Mouse (Mus musculus) midbrain, embryonic 13.5 days (tissue): Measurements from ENCODE around the gene Kcnk2. TPM values are rescaled to one million over a fixed set of nuclear protein-coding genes. Genes with fewer than 3 reads are reported as not detected.
A peak's percentile ranks its signal among the peaks of the same experiment; 100 is the strongest.

Experiments used
- ATAC-seq: fragments of 200-750 bp; cut with Nextera tagmentation; 2 replicates; pipeline ENCODE4 v1.8.0; 2017; ENCODE audit warnings: mild to moderate bottlenecking, moderate TSS enrichment, moderate library complexity
- H3K27ac ChIP-seq: fragments of 300-500 bp; sonication (generic); 2 replicates; pipeline ENCODE4 v1.5.1; 2015; ENCODE audit warnings: inconsistent platforms, mild to moderate bottlenecking, moderate library complexity
- H3K27me3 ChIP-seq: fragments of 300-500 bp; sonication (generic); 2 replicates; pipeline ENCODE4 v1.6.1; 2015; ENCODE audit warnings: mild to moderate bottlenecking, inconsistent platforms
- H3K36me3 ChIP-seq: fragments of 300-500 bp; sonication (generic); 2 replicates; pipeline ENCODE4 v1.6.1; 2015; ENCODE audit warnings: mild to moderate bottlenecking, inconsistent platforms
- H3K4me1 ChIP-seq: fragments of 300-500 bp; sonication (generic); replicated peaks from 2 replicates; pipeline ENCODE4 v1.6.1; 2015; ENCODE audit warnings: inconsistent platforms
- H3K4me2 ChIP-seq: fragments of 300-500 bp; sonication (generic); replicated peaks from 2 replicates; pipeline ENCODE4 v1.6.1; 2015; ENCODE audit warnings: moderate library complexity, mild to moderate bottlenecking, inconsistent platforms
- H3K4me3 ChIP-seq: fragments of 300-500 bp; sonication (generic); replicated peaks from 2 replicates; pipeline ENCODE4 v1.5.1; 2015; ENCODE audit warnings: mild to moderate bottlenecking, inconsistent platforms
- H3K9ac ChIP-seq: fragments of 300-500 bp; sonication (generic); replicated peaks from 2 replicates; pipeline ENCODE4 v1.6.1; 2015; ENCODE audit warnings: mild to moderate bottlenecking, inconsistent platforms
- H3K9me3 ChIP-seq: fragments of 300-500 bp; sonication (generic); 2 replicates; pipeline ENCODE4 v1.6.1; 2016; ENCODE audit warnings: mild to moderate bottlenecking, inconsistent platforms
- WGBS: fragments of 180-500 bp; shearing (Covaris S2); methylation state at CpG from one replicate; pipeline ENCODE4 v1.1.7; 2015; 5-methylcytosine and 5-hydroxymethylcytosine counted together
- polyA plus RNA-seq: library from polyadenylated mRNA; unstranded; fragments of >200 nt; fragmentation: Nextera tagmentation; extraction: Ambion mirVana; gene quantifications from 2 replicates; pipeline ENCODE4 v1.2.1, GENCODE M21; 2015

The Kcnk2 gene
- polyA plus RNA-seq, 1 experiment from 2014 or later, result 16.8 TPM

- WGBS, result 88% methylated on average over 4 of the region's 4 CpGs
- H3K36me3 ChIP-seq, result no peaks in the 10 kb centered on the region
- H3K27me3 ChIP-seq, result no peaks in the 10 kb centered on the region
- peaks cover 9% of the 10 kb centered on the region; the same call in 1 of the 2 replicates for H3K4me1 ChIP-seq
- H3K4me2 ChIP-seq, result no peak overlapping the region
- no peak for ATAC-seq
- no peaks in the 10 kb centered on the region for H3K9me3 ChIP-seq
- no peak overlapping the region for H3K27ac ChIP-seq
- no peak overlapping the region for H3K9ac ChIP-seq
- no peak overlapping the region for H3K4me3 ChIP-seq
Measured at GRCm38 (mm10) chr1:189403139-189403538, 1.1 kb upstream of the Kcnk2 start.

GRCm38 (mm10) chr1:189386848-189387247, 15.2 kb downstream of the Kcnk2 start:
- 91% methylated on average over 10 of the region's 10 CpGs for WGBS
- H3K27ac ChIP-seq, result no peak overlapping the region
- H3K4me1 ChIP-seq, result no peaks in the 10 kb centered on the region
- ATAC-seq, result no peak
- no peaks in the 10 kb centered on the region for H3K27me3 ChIP-seq
- no peak overlapping the region for H3K4me3 ChIP-seq
- no peaks in the 10 kb centered on the region for H3K36me3 ChIP-seq
- H3K9ac ChIP-seq, result no peak overlapping the region
- no peaks in the 10 kb centered on the region for H3K9me3 ChIP-seq
- H3K4me2 ChIP-seq, result no peak overlapping the region

GRCm38 (mm10) chr1:189386141-189386540, 15.9 kb downstream of the Kcnk2 start:
- no peaks in the 10 kb centered on the region for H3K27me3 ChIP-seq
- H3K4me2 ChIP-seq, result no peak overlapping the region
- H3K4me3 ChIP-seq, result no peak overlapping the region
- no peaks in the 10 kb centered on the region for H3K4me1 ChIP-seq
- H3K9ac ChIP-seq, result no peak overlapping the region
- H3K27ac ChIP-seq, result no peak overlapping the region
- 96% methylated on average over 2 of the region's 2 CpGs for WGBS
- no peak for ATAC-seq
- H3K36me3 ChIP-seq, result no peaks in the 10 kb centered on the region
- H3K9me3 ChIP-seq, result no peaks in the 10 kb centered on the region

- 87% methylated on average over 4 of the region's 4 CpGs for WGBS
Measured at GRCm38 (mm10) chr1:189367722-189368121, 34.4 kb downstream of the Kcnk2 start.

GRCm38 (mm10) chr1:189364188-189364587, 37.9 kb downstream of the Kcnk2 start:
- H3K27me3 ChIP-seq, result no peaks in the 10 kb centered on the region
- no peak overlapping the region for H3K9ac ChIP-seq
- H3K9me3 ChIP-seq, result no peaks in the 10 kb centered on the region
- H3K4me1 ChIP-seq, result no peaks in the 10 kb centered on the region
- 72% methylated on average over 5 of the region's 5 CpGs for WGBS
- H3K4me3 ChIP-seq, result no peak overlapping the region
- H3K27ac ChIP-seq, result no peak overlapping the region
- ATAC-seq, result no peak
- no peaks in the 10 kb centered on the region for H3K36me3 ChIP-seq
- no peak overlapping the region for H3K4me2 ChIP-seq

More at GRCm38 (mm10) chr1:189367722-189368121, 34.4 kb downstream of the Kcnk2 start:
- Histone ChIP-seq H3K27ac (no peak overlapping the region), H3K27me3 (no peaks in the 10 kb centered on the region), H3K9ac (no peak overlapping the region), H3K4me3 (no peak overlapping the region), H3K4me1 (no peaks in the 10 kb centered on the region), H3K36me3 (no peaks in the 10 kb centered on the region), H3K9me3 (no peaks in the 10 kb centered on the region), H3K4me2 (no peak overlapping the region)
- no peak for ATAC-seq

- no peaks in the 10 kb centered on the region for H3K4me1 ChIP-seq
- H3K27me3 ChIP-seq, result no peaks in the 10 kb centered on the region
- H3K36me3 ChIP-seq, result no peaks in the 10 kb centered on the region
- no peak for ATAC-seq
- no peak overlapping the region for H3K4me2 ChIP-seq
- WGBS, result 80% methylated on average over 6 of the region's 6 CpGs
- H3K4me3 ChIP-seq, result no peak overlapping the region
- no peaks in the 10 kb centered on the region for H3K9me3 ChIP-seq
- H3K9ac ChIP-seq, result no peak overlapping the region
- no peak overlapping the region for H3K27ac ChIP-seq
Measured at GRCm38 (mm10) chr1:189362579-189362978, 39.5 kb downstream of the Kcnk2 start.

GRCm38 (mm10) chr1:189359699-189360098, 42.4 kb downstream of the Kcnk2 start:
- Histone ChIP-seq H3K9ac (no peak overlapping the region), H3K4me1 (no peaks in the 10 kb centered on the region), H3K27ac (no peak overlapping the region), H3K9me3 (no peaks in the 10 kb centered on the region), H3K4me2 (no peak overlapping the region), H3K4me3 (no peak overlapping the region), H3K27me3 (no peaks in the 10 kb centered on the region), H3K36me3 (no peaks in the 10 kb centered on the region)
- no peak for ATAC-seq
- WGBS, result 86% methylated on average over 4 of the region's 4 CpGs

- ATAC-seq, result no peak
- 88% methylated on average over 1 of the region's 1 CpGs for WGBS
Measured at GRCm38 (mm10) chr1:189353887-189354286, 48.2 kb downstream of the Kcnk2 start.

GRCm38 (mm10) chr1:189351804-189352203, 50.3 kb downstream of the Kcnk2 start:
- 0 out of 2 replicates have a peak, but pooled peaks cover 5% of the 10 kb centered on the region for H3K9me3 ChIP-seq
- H3K9ac ChIP-seq, result no peak overlapping the region
- 96% methylated on average over 6 of the region's 6 CpGs for WGBS
- H3K27me3 ChIP-seq, result no peaks in the 10 kb centered on the region
- H3K4me1 ChIP-seq, result no peaks in the 10 kb centered on the region
- no peak overlapping the region for H3K4me3 ChIP-seq
- ATAC-seq, result no peak
- H3K4me2 ChIP-seq, result no peak overlapping the region
- no peak overlapping the region for H3K27ac ChIP-seq
- no peaks in the 10 kb centered on the region for H3K36me3 ChIP-seq

More at GRCm38 (mm10) chr1:189353887-189354286, 48.2 kb downstream of the Kcnk2 start:
- no peaks in the 10 kb centered on the region for H3K36me3 ChIP-seq
- H3K4me2 ChIP-seq, result no peak overlapping the region
- no peaks in the 10 kb centered on the region for H3K27me3 ChIP-seq
- H3K27ac ChIP-seq, result no peak overlapping the region
- no peak overlapping the region for H3K9ac ChIP-seq
- H3K4me1 ChIP-seq, result no peaks in the 10 kb centered on the region
- H3K9me3 ChIP-seq, result 0 out of 2 replicates have a peak, but pooled peaks cover 5% of the 10 kb centered on the region
- H3K4me3 ChIP-seq, result no peak overlapping the region

- 0 out of 2 replicates have a peak, but pooled peaks cover 1% of the 10 kb centered on the region for H3K4me1 ChIP-seq
- 91% methylated on average over 5 of the region's 5 CpGs for WGBS
Measured at GRCm38 (mm10) chr1:189349205-189349604, 52.9 kb downstream of the Kcnk2 start.

GRCm38 (mm10) chr1:189345166-189345565, 56.9 kb downstream of the Kcnk2 start:
- 79% methylated on average over 5 of the region's 5 CpGs for WGBS
- ATAC-seq, result no peak
- Histone ChIP-seq H3K36me3 (no peaks in the 10 kb centered on the region), H3K4me2 (no peak overlapping the region), H3K4me3 (no peak overlapping the region), H3K27me3 (peaks cover 10% of the 10 kb centered on the region; the same call in 1 of the 2 replicates), H3K4me1 (peaks cover 22% of the 10 kb centered on the region), H3K9ac (no peak overlapping the region), H3K27ac (no peak overlapping the region), H3K9me3 (0 out of 2 replicates have a peak, but pooled peaks cover 5% of the 10 kb centered on the region)

More at GRCm38 (mm10) chr1:189349205-189349604, 52.9 kb downstream of the Kcnk2 start:
- no peak overlapping the region for H3K9ac ChIP-seq
- no peak overlapping the region for H3K27ac ChIP-seq
- H3K27me3 ChIP-seq, result peaks cover 5% of the 10 kb centered on the region; the same call in 1 of the 2 replicates
- 0 out of 2 replicates have a peak, but pooled peaks cover 5% of the 10 kb centered on the region for H3K9me3 ChIP-seq
- no peak overlapping the region for H3K4me2 ChIP-seq
- H3K4me3 ChIP-seq, result no peak overlapping the region
- no peaks in the 10 kb centered on the region for H3K36me3 ChIP-seq
- no peak for ATAC-seq

GRCm38 (mm10) chr1:189343301-189344251, 58.5 kb downstream of the Kcnk2 start:
- Histone ChIP-seq H3K4me1 (peaks cover 22% of the 10 kb centered on the region), H3K4me2 (peak overlapping the region; percentile 84), H3K9me3 (no peaks in the 10 kb centered on the region), H3K9ac (peak overlapping the region; percentile 87), H3K36me3 (peaks cover 8% of the 10 kb centered on the region), H3K4me3 (peak overlapping the region; percentile 73), H3K27ac (peak overlapping the region; percentile 76), H3K27me3 (peaks cover 10% of the 10 kb centered on the region; the same call in 1 of the 2 replicates)
- peak; percentile 86 for ATAC-seq
- under 1% methylated on average over 67 of the region's 82 CpGs for WGBS
